Mouse (Mus musculus): ENCODE results near the gene Gm16181. TPM values are rescaled to one million over a fixed set of nuclear protein-coding genes. Genes with fewer than 3 reads are reported as not detected.

Gm16181 gene
- polyA plus RNA-seq, 1 experiment from 2014 or later: 0.23 TPM

DNA sequence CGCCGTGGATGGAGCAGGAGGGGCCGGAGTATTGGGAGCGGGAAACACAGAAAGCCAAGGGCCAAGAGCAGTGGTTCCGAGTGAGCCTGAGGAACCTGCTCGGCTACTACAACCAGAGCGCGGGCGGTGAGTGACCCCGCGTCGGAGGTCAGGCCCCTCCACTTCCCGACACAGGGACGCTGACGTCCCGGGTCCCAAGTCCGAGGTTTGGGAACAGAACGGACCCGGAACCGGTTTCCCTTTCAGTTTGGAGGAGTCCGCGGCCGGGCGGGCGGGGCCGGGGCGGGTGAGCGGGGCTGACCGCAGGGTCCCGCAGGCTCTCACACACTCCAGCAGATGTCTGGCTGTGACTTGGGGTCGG, 42.9 kb downstream of the Gm16181 start:
- Histone ChIP-seq H3K4me3 (ENCODE audit: low read depth, low read length) (peak overlapping the region; percentile 84), H3K27ac (ENCODE audit: low read depth, low read length) (peak overlapping the region; percentile 89), H3K27me3 (replicated peaks; ENCODE audit: control insufficient read depth, insufficient read depth, low read length) (no peaks in the 10 kb centered on the region), H3K4me1 (replicated peaks; ENCODE audit: control insufficient read depth, insufficient read depth, low read length) (no peaks in the 10 kb centered on the region), H3K4me2 (replicated peaks; ENCODE audit: low read depth) (peak overlapping the region; percentile 100), H3K9ac (ENCODE audit: low read depth, low read length) (peak overlapping the region; percentile 68), H3K36me3 (ENCODE audit: control insufficient read depth, insufficient read depth) (peaks cover 13% of the 10 kb centered on the region; the same call in 1 of the 2 replicates), H3K9me3 (ENCODE audit: control insufficient read depth) (no peaks in the 10 kb centered on the region)
- under 1% methylated on average over 31 of the region's 31 CpGs for WGBS
- no peak for TF ChIP-seq CTCF (IDR thresholded peaks at IDR 0.05; ENCODE audit: low read depth)
- ATAC-seq: peak; percentile 42

GRCm38 (mm10) chr17:35267399-35268086, 46.9 kb downstream of the Gm16181 start:
- 62% methylated on average over 1 of the region's 1 CpGs for WGBS

GRCm38 (mm10) chr17:35269653-35270347, 49.2 kb downstream of the Gm16181 start:
- H3K4me2 ChIP-seq (replicated peaks; ENCODE audit: low read depth): no peak overlapping the region
- no peaks in the 10 kb centered on the region for H3K9me3 ChIP-seq (ENCODE audit: control insufficient read depth)
- 0 out of 2 replicates have a peak, but pooled peaks have one; percentile 39 for ATAC-seq
- no peak overlapping the region for H3K27ac ChIP-seq (ENCODE audit: low read depth, low read length)
- H3K9ac ChIP-seq (ENCODE audit: low read depth, low read length): no peak overlapping the region
- no peak for TF ChIP-seq CTCF (IDR thresholded peaks at IDR 0.05; ENCODE audit: low read depth)
- WGBS: 30% methylated on average over 3 of the region's 3 CpGs
- H3K36me3 ChIP-seq (ENCODE audit: control insufficient read depth, insufficient read depth): peaks cover 13% of the 10 kb centered on the region; the same call in 1 of the 2 replicates
- H3K27me3 ChIP-seq (replicated peaks; ENCODE audit: control insufficient read depth, insufficient read depth, low read length): no peaks in the 10 kb centered on the region
- H3K4me3 ChIP-seq (ENCODE audit: low read depth, low read length): no peak overlapping the region
- no peaks in the 10 kb centered on the region for H3K4me1 ChIP-seq (replicated peaks; ENCODE audit: control insufficient read depth, insufficient read depth, low read length)

More at GRCm38 (mm10) chr17:35267399-35268086, 46.9 kb downstream of the Gm16181 start:
- no peak for ATAC-seq
- no peak overlapping the region for H3K4me3 ChIP-seq (ENCODE audit: low read depth, low read length)
- no peaks in the 10 kb centered on the region for H3K27me3 ChIP-seq (replicated peaks; ENCODE audit: control insufficient read depth, insufficient read depth, low read length)
- no peak for TF ChIP-seq CTCF (IDR thresholded peaks at IDR 0.05; ENCODE audit: low read depth)
- H3K27ac ChIP-seq (ENCODE audit: low read depth, low read length): no peak overlapping the region
- no peaks in the 10 kb centered on the region for H3K9me3 ChIP-seq (ENCODE audit: control insufficient read depth)
- peaks cover 13% of the 10 kb centered on the region; the same call in 1 of the 2 replicates for H3K36me3 ChIP-seq (ENCODE audit: control insufficient read depth, insufficient read depth)
- no peaks in the 10 kb centered on the region for H3K4me1 ChIP-seq (replicated peaks; ENCODE audit: control insufficient read depth, insufficient read depth, low read length)
- no peak overlapping the region for H3K4me2 ChIP-seq (replicated peaks; ENCODE audit: low read depth)
- H3K9ac ChIP-seq (ENCODE audit: low read depth, low read length): no peak overlapping the region

DNA sequence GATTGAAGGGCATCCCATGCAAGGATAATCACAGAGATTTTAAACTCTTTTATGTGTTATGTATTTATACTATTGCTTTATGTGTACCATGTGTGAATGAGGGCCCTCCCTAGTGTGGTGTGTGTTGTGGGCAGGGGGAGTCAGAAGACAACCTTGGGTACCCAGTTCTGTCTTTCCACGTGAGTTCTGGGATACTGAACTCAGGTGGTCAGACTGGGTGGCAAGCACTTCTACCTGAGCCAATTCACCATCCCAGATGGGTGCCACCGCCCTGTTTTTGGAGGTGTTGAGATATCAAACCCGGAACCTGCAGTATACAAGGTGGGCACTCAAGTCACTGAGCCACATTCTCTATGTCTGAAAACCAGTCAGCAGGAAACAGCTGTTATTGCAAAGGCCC, 51.6 kb downstream of the Gm16181 start:
- WGBS: 64% methylated on average over 3 of the region's 3 CpGs
- Histone ChIP-seq H3K4me2 (replicated peaks; ENCODE audit: low read depth) (no peak overlapping the region), H3K36me3 (ENCODE audit: control insufficient read depth, insufficient read depth) (no peaks in the 10 kb centered on the region), H3K9me3 (ENCODE audit: control insufficient read depth) (no peaks in the 10 kb centered on the region), H3K27me3 (replicated peaks; ENCODE audit: control insufficient read depth, insufficient read depth, low read length) (0 out of 2 replicates have a peak, but pooled peaks cover 9% of the 10 kb centered on the region), H3K27ac (ENCODE audit: low read depth, low read length) (no peak overlapping the region), H3K4me1 (replicated peaks; ENCODE audit: control insufficient read depth, insufficient read depth, low read length) (no peaks in the 10 kb centered on the region), H3K9ac (ENCODE audit: low read depth, low read length) (no peak overlapping the region), H3K4me3 (ENCODE audit: low read depth, low read length) (no peak overlapping the region)
- no peak for TF ChIP-seq CTCF (IDR thresholded peaks at IDR 0.05; ENCODE audit: low read depth)
- no peak for ATAC-seq

Small RNAs within 50 kb of the gene (microRNA-seq; reads per million reads assigned to microRNA genes)
- gene Mir6973a: not detected
- not detected for gene Mir6974
- not detected for gene Mir6975
- gene Mir8094: not detected

Other genes starting within 250 kb of the Gm16181 start
- gene Hspa1a, start 248.7 kb upstream of the Gm16181 start, polyA plus RNA-seq (2015; fragmentation: Nextera tagmentation; extraction: Ambion mirVana): 6.4 and 6.5 TPM in 2 replicates
- gene Hspa1l, start 248.1 kb upstream of the Gm16181 start, polyA plus RNA-seq (2015; fragmentation: Nextera tagmentation; extraction: Ambion mirVana): 0.22 and 0.25 TPM in 2 replicates
- 70.6 and 76.6 TPM in 2 replicates for gene Lsm2, start 239.0 kb upstream of the Gm16181 start, polyA plus RNA-seq (2015; fragmentation: Nextera tagmentation; extraction: Ambion mirVana)
- gene Vars, start 219.8 kb upstream of the Gm16181 start, polyA plus RNA-seq (2015; fragmentation: Nextera tagmentation; extraction: Ambion mirVana): 74.0 and 84.2 TPM in 2 replicates
- 0.12 and 0.20 TPM in 2 replicates for gene Vwa7, start 204.3 kb upstream of the Gm16181 start, polyA plus RNA-seq (2015; fragmentation: Nextera tagmentation; extraction: Ambion mirVana)
- gene Sapcd1, start 192.8 kb upstream of the Gm16181 start, polyA plus RNA-seq (2015; fragmentation: Nextera tagmentation; extraction: Ambion mirVana): 3.2 and 4.6 TPM in 2 replicates
- 1.4 and 3.0 TPM in 2 replicates for gene Msh5, start 174.1 kb upstream of the Gm16181 start, polyA plus RNA-seq (2015; fragmentation: Nextera tagmentation; extraction: Ambion mirVana)
- gene Clic1, start 170.9 kb upstream of the Gm16181 start, polyA plus RNA-seq (2015; fragmentation: Nextera tagmentation; extraction: Ambion mirVana): 290 and 312 TPM in 2 replicates
- 62.0 and 68.3 TPM in 2 replicates for gene Ddah2, start 161.8 kb upstream of the Gm16181 start, polyA plus RNA-seq (2015; fragmentation: Nextera tagmentation; extraction: Ambion mirVana)
- gene Ly6g6c, start 155.4 kb upstream of the Gm16181 start, polyA plus RNA-seq (2015; fragmentation: Nextera tagmentation; extraction: Ambion mirVana): 0.12 TPM in 1 of 2 replicates, not detected in the other
- 0.13 and 0.17 TPM in 2 replicates for gene Mpig6b, start 154.7 kb upstream of the Gm16181 start, polyA plus RNA-seq (2015; fragmentation: Nextera tagmentation; extraction: Ambion mirVana)
- 2.2 TPM in 2 replicates for gene Ly6g6e, start 143.9 kb upstream of the Gm16181 start, polyA plus RNA-seq (2015; fragmentation: Nextera tagmentation; extraction: Ambion mirVana)
- 3.8 and 4.9 TPM in 2 replicates for gene Ly6g6d, start 142.8 kb upstream of the Gm16181 start, polyA plus RNA-seq (2015; fragmentation: Nextera tagmentation; extraction: Ambion mirVana)
- not detected in 2 replicates for gene Ly6g6f, start 135.2 kb upstream of the Gm16181 start, polyA plus RNA-seq (2015; fragmentation: Nextera tagmentation; extraction: Ambion mirVana)
- 101 and 103 TPM in 2 replicates for gene Abhd16a, start 131.6 kb upstream of the Gm16181 start, polyA plus RNA-seq (2015; fragmentation: Nextera tagmentation; extraction: Ambion mirVana)
- gene Ly6g5c, start 112.6 kb upstream of the Gm16181 start, polyA plus RNA-seq (2015; fragmentation: Nextera tagmentation; extraction: Ambion mirVana): not detected in 2 replicates
- gene Ly6g5b, start 105.4 kb upstream of the Gm16181 start, polyA plus RNA-seq (2015; fragmentation: Nextera tagmentation; extraction: Ambion mirVana): 0.46 and 0.59 TPM in 2 replicates
- 15.0 and 16.6 TPM in 2 replicates for gene Gpank1, start 99.4 kb upstream of the Gm16181 start, polyA plus RNA-seq (2015; fragmentation: Nextera tagmentation; extraction: Ambion mirVana)
- 262 and 264 TPM in 2 replicates for gene Csnk2b, start 98.8 kb upstream of the Gm16181 start, polyA plus RNA-seq (2015; fragmentation: Nextera tagmentation; extraction: Ambion mirVana)
- gene D17H6S53E, start 94.5 kb upstream of the Gm16181 start, polyA plus RNA-seq (2015; fragmentation: Nextera tagmentation; extraction: Ambion mirVana): 26.3 and 29.7 TPM in 2 replicates
- gene Apom, start 88.8 kb upstream of the Gm16181 start, polyA plus RNA-seq (2015; fragmentation: Nextera tagmentation; extraction: Ambion mirVana): 18.3 and 22.5 TPM in 2 replicates
- 37.4 and 46.0 TPM in 2 replicates for gene Bag6, start 85.7 kb upstream of the Gm16181 start, polyA plus RNA-seq (2015; fragmentation: Nextera tagmentation; extraction: Ambion mirVana)
- gene Prrc2a, start 55.9 kb upstream of the Gm16181 start, polyA plus RNA-seq (2015; fragmentation: Nextera tagmentation; extraction: Ambion mirVana): 40.0 and 54.1 TPM in 2 replicates
- gene Aif1, start 44.8 kb upstream of the Gm16181 start, polyA plus RNA-seq (2015; fragmentation: Nextera tagmentation; extraction: Ambion mirVana): 23.1 and 25.4 TPM in 2 replicates
- 11.3 and 12.9 TPM in 2 replicates for gene Lst1, start 32.4 kb upstream of the Gm16181 start, polyA plus RNA-seq (2015; fragmentation: Nextera tagmentation; extraction: Ambion mirVana)
- gene Ltb, start 26.4 kb upstream of the Gm16181 start, polyA plus RNA-seq (2015; fragmentation: Nextera tagmentation; extraction: Ambion mirVana): 1.7 and 2.4 TPM in 2 replicates
- gene Tnf, start 18.8 kb upstream of the Gm16181 start, polyA plus RNA-seq (2015; fragmentation: Nextera tagmentation; extraction: Ambion mirVana): 0.17 and 0.27 TPM in 2 replicates
- 0.10 and 0.42 TPM in 2 replicates for gene Lta, start 15.5 kb upstream of the Gm16181 start, polyA plus RNA-seq (2015; fragmentation: Nextera tagmentation; extraction: Ambion mirVana)
- 4.1 and 4.3 TPM in 2 replicates for gene Atp6v1g2, start 12.8 kb downstream of the Gm16181 start, polyA plus RNA-seq (2015; fragmentation: Nextera tagmentation; extraction: Ambion mirVana)
- 8.1 and 8.2 TPM in 2 replicates for gene Nfkbil1, start 15.0 kb downstream of the Gm16181 start, polyA plus RNA-seq (2015; fragmentation: Nextera tagmentation; extraction: Ambion mirVana)
- gene Ddx39b, start 20.9 kb downstream of the Gm16181 start, polyA plus RNA-seq (2015; fragmentation: Nextera tagmentation; extraction: Ambion mirVana): 125 and 127 TPM in 2 replicates
- gene H2-D1, start 41.9 kb downstream of the Gm16181 start, polyA plus RNA-seq (2015; fragmentation: Nextera tagmentation; extraction: Ambion mirVana): 672 and 681 TPM in 2 replicates
- 56.2 and 60.6 TPM in 2 replicates for gene H2-Q1, start 99.6 kb downstream of the Gm16181 start, polyA plus RNA-seq (2015; fragmentation: Nextera tagmentation; extraction: Ambion mirVana)
- 693 and 712 TPM in 2 replicates for gene H2-Q2, start 121.4 kb downstream of the Gm16181 start, polyA plus RNA-seq (2015; fragmentation: Nextera tagmentation; extraction: Ambion mirVana)
- gene H2-Q4, start 158.8 kb downstream of the Gm16181 start, polyA plus RNA-seq (2015; fragmentation: Nextera tagmentation; extraction: Ambion mirVana): 11.9 and 14.0 TPM in 2 replicates
- 2.7 and 2.8 TPM in 2 replicates for gene H2-Q6, start 204.0 kb downstream of the Gm16181 start, polyA plus RNA-seq (2015; fragmentation: Nextera tagmentation; extraction: Ambion mirVana)
- 2.7 and 3.6 TPM in 2 replicates for gene H2-Q7, start 218.3 kb downstream of the Gm16181 start, polyA plus RNA-seq (2015; fragmentation: Nextera tagmentation; extraction: Ambion mirVana)
- 102 and 110 TPM in 2 replicates for gene H2-Q10, start 249.3 kb downstream of the Gm16181 start, polyA plus RNA-seq (2015; fragmentation: Nextera tagmentation; extraction: Ambion mirVana)